Mouse (Mus musculus) kidney, postnatal 0 days (tissue): Measurements from ENCODE around the gene Tjap1. TPM values are rescaled to one million over a fixed set of nuclear protein-coding genes. Genes with fewer than 3 reads are reported as not detected.

ENCODE experiments used
- ATAC-seq: fragments of 200-750 bp; cut with Nextera tagmentation; replicated peaks from 2 replicates; pipeline ENCODE4 v1.8.0; 2017; ENCODE audit warnings: low read depth, moderate number of reproducible peaks, moderate TSS enrichment, moderate library complexity; ENCODE audit not compliant: low FRiP score
- DNase-seq: peaks from one replicate; pipeline ENCODE4 v3.0.0-alpha.2; 2016; ENCODE audit warnings: low spot score
- H3K27ac ChIP-seq: fragments of 300-500 bp; sonication (generic); 2 replicates; pipeline ENCODE4 v1.5.1; 2014; ENCODE audit warnings: mild to moderate bottlenecking
- H3K27me3 ChIP-seq: fragments of 300-500 bp; sonication (generic); 2 replicates; pipeline ENCODE4 v1.6.1; 2014; ENCODE audit warnings: low read length, mixed read lengths; ENCODE audit not compliant: insufficient read depth
- H3K36me3 ChIP-seq: fragments of 300-500 bp; sonication (generic); 2 replicates; pipeline ENCODE4 v1.6.1; 2014; ENCODE audit warnings: low read length, mixed read lengths; ENCODE audit not compliant: insufficient read depth
- H3K4me1 ChIP-seq: fragments of 300-500 bp; sonication (generic); replicated peaks from 2 replicates; pipeline ENCODE4 v1.6.1; 2014; ENCODE audit warnings: antibody characterized with exemption, low read length, mixed read lengths; ENCODE audit not compliant: insufficient read depth
- H3K4me2 ChIP-seq: fragments of 300-500 bp; sonication (generic); 2 replicates; pipeline ENCODE4 v1.6.1; 2014; ENCODE audit warnings: mild to moderate bottlenecking, low read length, moderate library complexity, mixed read lengths
- H3K4me3 ChIP-seq: fragments of 300-500 bp; sonication (generic); replicated peaks from 2 replicates; pipeline ENCODE4 v1.5.1; 2014; ENCODE audit warnings: low read depth, low read length
- H3K9ac ChIP-seq: fragments of 300-500 bp; sonication (generic); 2 replicates; pipeline ENCODE4 v1.6.1; 2014; ENCODE audit warnings: low read depth, low read length
- H3K9me3 ChIP-seq: fragments of 300-500 bp; sonication (generic); replicated peaks from 2 replicates; pipeline ENCODE4 v1.6.1; 2016; ENCODE audit warnings: low read length, inconsistent platforms, mixed read lengths
- CTCF ChIP-seq: IDR thresholded peaks from 2 replicates; pipeline ENCODE4 v1.5.1; 2016; ENCODE audit warnings: antibody characterized with exemption, low read depth, mild to moderate bottlenecking, moderate library complexity
- WGBS: fragments of 180-500 bp; shearing (Covaris S2); extraction: QIAGEN DNeasy Blood & Tissue Kit; methylation state at CpG from one replicate; pipeline ENCODE4 v1.1.7; 2014; 5-methylcytosine and 5-hydroxymethylcytosine counted together
- polyA plus RNA-seq: library from polyadenylated mRNA; unstranded; fragments of >200 nt; fragmentation: Nextera tagmentation; extraction: Ambion mirVana; gene quantifications from 2 replicates; pipeline ENCODE4 v1.2.1, GENCODE M21; 2015

Gene Tjap1
- polyA plus RNA-seq, 1 experiment from 2014 or later = 28.2 TPM

DNA sequence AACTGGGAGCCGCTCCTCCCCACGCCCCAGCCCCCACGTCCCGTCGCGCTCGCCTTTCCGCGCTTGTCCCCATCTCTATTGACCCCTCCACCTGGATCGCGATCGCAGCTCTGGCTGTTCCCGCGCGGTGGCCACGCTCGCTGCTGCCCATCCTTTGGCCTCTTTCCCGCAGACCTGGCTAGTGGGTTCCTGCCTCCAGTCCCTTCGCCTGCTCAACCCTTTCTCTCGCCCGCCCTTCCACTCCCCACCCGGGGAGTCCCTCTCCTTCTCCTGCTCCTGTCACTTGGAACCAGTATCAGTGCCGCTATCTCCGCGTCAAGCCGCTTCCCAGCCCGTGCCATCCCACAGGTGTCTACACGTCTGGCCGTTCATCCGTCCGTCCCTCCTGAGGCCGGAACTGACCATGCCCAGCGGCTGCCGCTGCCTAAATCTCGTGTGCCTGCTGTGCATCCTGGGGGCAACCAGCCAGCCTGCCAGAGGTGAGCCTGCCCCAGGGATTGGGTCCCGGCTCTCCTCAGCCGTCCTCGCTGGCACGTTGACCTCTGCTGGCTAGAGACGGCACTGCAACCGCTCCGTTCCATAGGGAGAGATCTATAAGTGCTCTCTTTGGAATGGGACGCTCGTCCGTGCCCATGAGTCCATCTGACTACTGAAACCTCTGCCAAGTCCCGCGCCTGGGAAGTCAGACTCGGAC lies 15.5 kb upstream of the Tjap1 start:
- Histone ChIP-seq H3K36me3 (no peaks in the 10 kb centered on the region), H3K4me1 (peaks cover 4% of the 10 kb centered on the region; the same call in 1 of the 2 replicates), H3K27ac (no peak overlapping the region), H3K4me2 (peak overlapping the region; percentile 99), H3K27me3 (peaks cover 33% of the 10 kb centered on the region), H3K9ac (peak overlapping the region; percentile 51), H3K9me3 (no peaks in the 10 kb centered on the region), H3K4me3 (peak overlapping the region; percentile 60)
- DNase-seq (peak; percentile 90), ATAC-seq (peak; percentile 75)
- TF ChIP-seq CTCF = peak; percentile 88
- WGBS = under 1% methylated on average over 48 of the region's 48 CpGs

GRCm38 (mm10) chr17:46297364-46298219 lies 14.8 kb upstream of the Tjap1 start, which contains the start of gene Dlk2:
Gene Dlk2 (plus strand): TSS chr17:46297421.
- Histone ChIP-seq H3K27me3 (peaks cover 33% of the 10 kb centered on the region), H3K27ac (no peak within 1 kb of the TSS), H3K9me3 (no peaks in the 10 kb centered on the region), H3K4me3 (peak within 1 kb of the TSS; percentile 60), H3K4me2 (peak within 1 kb of the TSS; percentile 99), H3K9ac (peak within 1 kb of the TSS; percentile 51), H3K36me3 (no peaks in the 10 kb centered on the region), H3K4me1 (peaks cover 4% of the 10 kb centered on the region; the same call in 1 of the 2 replicates)
- ATAC-seq = 0 out of 2 replicates have a peak, but pooled peaks have one; percentile 6
- WGBS = under 1% methylated on average over 59 of the region's 86 CpGs
- TF ChIP-seq CTCF = no peak
- DNase-seq = peak; percentile 29

GRCm38 (mm10) chr17:46297028-46297363 lies 14.2 kb upstream of the Tjap1 start:
- peaks cover 33% of the 10 kb centered on the region for H3K27me3 ChIP-seq
- ATAC-seq = no peak
- WGBS = 10% methylated on average over 6 of the region's 6 CpGs
- peak overlapping the region; percentile 60 for H3K4me3 ChIP-seq
- H3K4me2 ChIP-seq = peak overlapping the region; percentile 99
- DNase-seq = no peak
- no peaks in the 10 kb centered on the region for H3K9me3 ChIP-seq
- H3K9ac ChIP-seq = no peak overlapping the region
- H3K36me3 ChIP-seq = no peaks in the 10 kb centered on the region
- no peak overlapping the region for H3K27ac ChIP-seq
- no peak for TF ChIP-seq CTCF
- H3K4me1 ChIP-seq = peaks cover 4% of the 10 kb centered on the region; the same call in 1 of the 2 replicates

- H3K9ac ChIP-seq = no peak overlapping the region
- H3K4me3 ChIP-seq = peak overlapping the region; percentile 60; the same call in 1 of the 2 replicates
- no peak overlapping the region for H3K27ac ChIP-seq
- no peak for TF ChIP-seq CTCF
- H3K4me2 ChIP-seq = no peak overlapping the region
- DNase-seq = no peak
- no peaks in the 10 kb centered on the region for H3K36me3 ChIP-seq
- H3K27me3 ChIP-seq = peaks cover 33% of the 10 kb centered on the region
- peaks cover 4% of the 10 kb centered on the region; the same call in 1 of the 2 replicates for H3K4me1 ChIP-seq
- H3K9me3 ChIP-seq = no peaks in the 10 kb centered on the region
- ATAC-seq = no peak
- 40% methylated on average over 6 of the region's 6 CpGs for WGBS
Measured at GRCm38 (mm10) chr17:46296601-46297000, 13.8 kb upstream of the Tjap1 start.

DNA sequence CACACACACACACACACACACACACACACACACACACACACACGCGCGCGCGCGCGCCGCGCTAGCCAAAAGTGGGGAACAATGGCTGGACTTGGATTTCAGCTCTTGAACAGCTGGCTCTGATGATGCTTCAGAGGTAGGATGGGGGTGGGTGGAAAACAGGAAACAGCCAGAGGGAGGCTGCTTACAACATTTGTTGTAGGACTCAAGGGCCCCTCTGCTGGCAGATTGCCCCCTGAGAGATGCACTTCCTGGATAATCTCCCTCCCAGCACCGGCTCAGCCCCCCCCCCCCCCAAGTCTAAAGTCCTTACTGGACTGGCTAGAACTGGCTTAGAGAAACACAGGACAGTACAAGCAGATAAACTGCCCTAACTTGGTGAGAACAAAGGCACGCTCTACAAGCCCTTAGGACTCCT lies 4.9 kb upstream of the Tjap1 start:
- 50% methylated on average over 11 of the region's 11 CpGs for WGBS
- DNase-seq (peak; percentile 85), ATAC-seq (peak; percentile 56; the same call in 1 of the 2 replicates)
- H3K4me3 ChIP-seq = no peak overlapping the region
- no peaks in the 10 kb centered on the region for H3K36me3 ChIP-seq
- H3K27ac ChIP-seq = peak overlapping the region; percentile 19; the same call in 1 of the 2 replicates
- H3K27me3 ChIP-seq = no peaks in the 10 kb centered on the region
- 0 out of 2 replicates have a peak overlapping the region, but pooled peaks have one; percentile 7 for H3K4me2 ChIP-seq
- no peak for TF ChIP-seq CTCF
- H3K4me1 ChIP-seq = no peaks in the 10 kb centered on the region
- no peak overlapping the region for H3K9ac ChIP-seq
- no peaks in the 10 kb centered on the region for H3K9me3 ChIP-seq

DNA sequence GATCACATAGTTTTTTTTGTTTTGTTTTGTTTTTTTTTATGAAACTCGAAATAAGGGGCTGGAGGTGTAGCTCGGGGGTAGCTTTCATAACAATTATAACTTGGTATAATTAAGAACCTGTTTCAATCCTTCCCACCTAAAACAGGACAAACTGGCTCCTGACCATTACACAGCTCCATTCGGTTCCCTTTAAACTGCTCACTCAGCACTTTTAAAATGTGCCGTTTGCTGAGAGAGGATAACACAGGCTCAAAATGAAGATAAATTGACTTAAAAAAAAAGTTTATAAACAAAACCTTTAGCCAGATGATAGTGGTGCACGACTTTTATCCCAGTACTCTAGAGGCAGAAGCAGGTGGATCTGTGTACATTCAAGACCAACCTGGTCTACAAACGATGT lies 2.6 kb upstream of the Tjap1 start:
- Histone ChIP-seq H3K27me3 (no peaks in the 10 kb centered on the region), H3K27ac (no peak overlapping the region), H3K9me3 (no peaks in the 10 kb centered on the region), H3K9ac (no peak overlapping the region), H3K4me1 (peaks cover 9% of the 10 kb centered on the region; the same call in 1 of the 2 replicates), H3K36me3 (no peaks in the 10 kb centered on the region), H3K4me3 (no peak overlapping the region), H3K4me2 (no peak overlapping the region)
- WGBS = 58% methylated on average over 6 of the region's 6 CpGs
- TF ChIP-seq CTCF = no peak
- no peak for ATAC-seq
- DNase-seq = no peak
